Mouse (Mus musculus) myocyte (in vitro differentiated cells): Measurements from ENCODE around the gene Hpcal4.

ENCODE experiments used
- E2F4 ChIP-seq: IDR thresholded peaks from one replicate; pipeline ENCODE4 v1.6.1; 2011; ENCODE audit warnings: mild to moderate bottlenecking, control low read depth, moderate library complexity; ENCODE audit not compliant: insufficient read depth
- MAX ChIP-seq: IDR thresholded peaks from one replicate; pipeline ENCODE4 v1.6.1; 2011; ENCODE audit warnings: low read depth, mild to moderate bottlenecking, control low read depth
- MYOD1 ChIP-seq, 3 experiments: IDR thresholded peaks; one replicate each; pipeline ENCODE4 v1.6.1; 2011; ENCODE audit warnings: control low read depth in 2 of 3, low read depth in 2 of 3, mild to moderate bottlenecking in 2 of 3, moderate library complexity in 1 of 3; ENCODE audit not compliant: insufficient read length in 2 of 3, control insufficient read depth in 1 of 3
- POLR2A ChIP-seq: IDR thresholded peaks from one replicate; pipeline ENCODE4 v1.6.1; 2011; ENCODE audit warnings: low read depth, mild to moderate bottlenecking, control low read depth, moderate library complexity; ENCODE audit not compliant: insufficient read length
- POLR2AphosphoS2 ChIP-seq: IDR thresholded peaks from one replicate; pipeline ENCODE4 v1.6.1; 2011; ENCODE audit warnings: low read depth, control low read depth; ENCODE audit not compliant: insufficient read length
- TCF12 ChIP-seq: IDR thresholded peaks from one replicate; pipeline ENCODE4 v1.6.1; 2011; ENCODE audit warnings: mild to moderate bottlenecking, control low read depth; ENCODE audit not compliant: poor library complexity, insufficient read depth, severe bottlenecking
- USF1 ChIP-seq: IDR thresholded peaks from one replicate; pipeline ENCODE4 v1.6.1; 2011; ENCODE audit warnings: low read depth, mild to moderate bottlenecking, control low read depth, moderate library complexity

- TF ChIP-seq POLR2A (no peak), POLR2AphosphoS2 (no peak), USF1 (no peak), MAX (no peak), MYOD1 (IDR thresholded peaks at IDR 0.05; ENCODE audit: control insufficient read depth in 1 of 3, insufficient read length in 2 of 3, low read depth in 2 of 3) (no peak), TCF12 (no peak), E2F4 (no peak)
These were observed 20.6 kb upstream of the Hpcal4 start for GRCm38 (mm10) chr4:123162305-123162917.
